Mouse (Mus musculus): ENCODE measurements around the gene Arhgap31. TPM values are rescaled to one million over a fixed set of nuclear protein-coding genes. Genes with fewer than 3 reads are reported as not detected.

Arhgap31 gene
- total RNA-seq, 2 experiments from 2014 or later, result 68.2 to 73.4 TPM

Other genes starting within 250 kb of the Arhgap31 start
- 10 to 100 TPM; 56.8 to 58.2 TPM for gene Timmdc1, start 190.6 kb downstream of the Arhgap31 start, total RNA-seq (2021)
- 10 to 100 TPM; 14.0 to 15.4 TPM for gene Poglut1, start 163.0 kb downstream of the Arhgap31 start, total RNA-seq (2021)
- 10 to 100 TPM; 31.2 to 33.6 TPM for gene Tmem39a, start 154.6 kb downstream of the Arhgap31 start, total RNA-seq (2021)
- 10 to 100 TPM; 10.1 to 13.1 TPM for gene B4galt4, start 29.0 kb upstream of the Arhgap31 start, total RNA-seq (2021)
- 10 to 100 TPM in 1 of 2 experiments, 1 to 10 TPM in 1; 8.3 to 11.3 TPM for gene Upk1b, start 87.1 kb upstream of the Arhgap31 start, total RNA-seq (2021)
- not detected for gene 4930435E12Rik, start 115.5 kb upstream of the Arhgap31 start, total RNA-seq (2021)
- gene Igsf11, start 179.4 kb upstream of the Arhgap31 start, total RNA-seq (2021), result under 1 TPM; 0.14 to 0.29 TPM

Data from heart, postnatal 4 days (tissue).